Mouse (Mus musculus) hindbrain, postnatal 0 days (tissue): Measurements from ENCODE around the gene Wbp1l. TPM values are rescaled to one million over a fixed set of nuclear protein-coding genes. Genes with fewer than 3 reads are reported as not detected.

ENCODE experiments used
- ATAC-seq: fragments of 200-750 bp; cut with Nextera tagmentation; 2 replicates; pipeline ENCODE4 v1.8.0; 2017; ENCODE audit warnings: mild to moderate bottlenecking, moderate TSS enrichment, moderate library complexity
- DNase-seq: peaks from one replicate; pipeline ENCODE4 v3.0.0-alpha.2; 2015; ENCODE audit warnings: low spot score
- H3K27ac ChIP-seq: fragments of 300-500 bp; sonication (generic); 2 replicates; pipeline ENCODE4 v1.5.1; 2014; ENCODE audit warnings: mild to moderate bottlenecking
- H3K27me3 ChIP-seq: fragments of 300-500 bp; sonication (generic); 2 replicates; pipeline ENCODE4 v1.6.1; 2014; ENCODE audit warnings: low read length, mixed read lengths; ENCODE audit not compliant: insufficient read depth
- H3K36me3 ChIP-seq: fragments of 300-500 bp; sonication (generic); 2 replicates; pipeline ENCODE4 v1.6.1; 2014; ENCODE audit warnings: low read length, mixed read lengths; ENCODE audit not compliant: insufficient read depth
- H3K4me1 ChIP-seq: fragments of 300-500 bp; sonication (generic); 2 replicates; pipeline ENCODE4 v1.6.1; 2014; ENCODE audit warnings: antibody characterized with exemption, low read length, mixed read lengths; ENCODE audit not compliant: insufficient read depth
- H3K4me2 ChIP-seq: fragments of 300-500 bp; sonication (generic); 2 replicates; pipeline ENCODE4 v1.6.1; 2014; ENCODE audit warnings: low read depth, mild to moderate bottlenecking, low read length, moderate library complexity, mixed read lengths
- H3K4me3 ChIP-seq: fragments of 300-500 bp; sonication (generic); 2 replicates; pipeline ENCODE4 v1.5.1; 2014; ENCODE audit warnings: low read length
- H3K9ac ChIP-seq: fragments of 300-500 bp; sonication (generic); replicated peaks from 2 replicates; pipeline ENCODE4 v1.6.1; 2014; ENCODE audit warnings: mild to moderate bottlenecking, low read length, moderate library complexity, mixed read lengths
- H3K9me3 ChIP-seq: fragments of 300-500 bp; sonication (generic); 2 replicates; pipeline ENCODE4 v1.6.1; 2016; ENCODE audit warnings: low read length, mixed read lengths
- CTCF ChIP-seq: IDR thresholded peaks from 2 replicates; pipeline ENCODE4 v1.5.1; 2016; ENCODE audit warnings: antibody characterized with exemption, control low read depth, low read depth
- WGBS: fragments of 180-500 bp; shearing (Covaris S2); extraction: QIAGEN DNeasy Blood & Tissue Kit; methylation state at CpG from one replicate; pipeline ENCODE4 v1.1.7; 2014; 5-methylcytosine and 5-hydroxymethylcytosine counted together
- polyA plus RNA-seq: library from polyadenylated mRNA; unstranded; fragments of >200 nt; fragmentation: Nextera tagmentation; extraction: Ambion mirVana; gene quantifications from 2 replicates; pipeline ENCODE4 v1.2.1, GENCODE M21; 2015
- total RNA-seq: library from RNA; depleted of rRNA; stranded (reverse); fragments of >200 nt; gene quantifications from 2 replicates; pipeline ENCODE4 v1.2.3, GENCODE M21; 2014

Wbp1l gene
- total and polyA plus RNA-seq, 2 experiments from 2014 or later = 30.3 to 52.3 TPM

GRCm38 (mm10) chr19:46621236-46622183 lies 22.6 kb downstream of the Wbp1l start:
- H3K9me3 ChIP-seq = no peaks in the 10 kb centered on the region
- ATAC-seq (peak; percentile 61), DNase-seq (peak; percentile 62)
- no peak for TF ChIP-seq CTCF
- no peak overlapping the region for H3K9ac ChIP-seq
- H3K4me3 ChIP-seq = no peak overlapping the region
- H3K27me3 ChIP-seq = no peaks in the 10 kb centered on the region
- peaks cover 29% of the 10 kb centered on the region for H3K4me1 ChIP-seq
- H3K36me3 ChIP-seq = no peaks in the 10 kb centered on the region
- no peak overlapping the region for H3K4me2 ChIP-seq
- H3K27ac ChIP-seq = peak overlapping the region; percentile 41; the same call in 1 of the 2 replicates
- WGBS = 34% methylated on average over 19 of the region's 19 CpGs

GRCm38 (mm10) chr19:46622659-46623193 lies 23.8 kb downstream of the Wbp1l start:
- Histone ChIP-seq H3K4me1 (peaks cover 29% of the 10 kb centered on the region), H3K4me2 (peak overlapping the region; percentile 36; the same call in 1 of the 2 replicates), H3K27ac (peak overlapping the region; percentile 2; the same call in 1 of the 2 replicates), H3K36me3 (no peaks in the 10 kb centered on the region), H3K9ac (0 out of 2 replicates have a peak overlapping the region, but pooled peaks have one; percentile 18), H3K9me3 (no peaks in the 10 kb centered on the region), H3K4me3 (no peak overlapping the region), H3K27me3 (no peaks in the 10 kb centered on the region)
- 33% methylated on average over 12 of the region's 12 CpGs for WGBS
- no peak for ATAC-seq
- no peak for DNase-seq
- TF ChIP-seq CTCF = no peak

GRCm38 (mm10) chr19:46623194-46623667 lies 24.3 kb downstream of the Wbp1l start:
- DNase-seq (peak; percentile 48), ATAC-seq (peak; percentile 31; the same call in 1 of the 2 replicates)
- Histone ChIP-seq H3K4me3 (peak overlapping the region; percentile 20), H3K36me3 (no peaks in the 10 kb centered on the region), H3K4me1 (peaks cover 29% of the 10 kb centered on the region), H3K4me2 (peak overlapping the region; percentile 36), H3K9ac (peak overlapping the region; percentile 29), H3K9me3 (no peaks in the 10 kb centered on the region), H3K27me3 (no peaks in the 10 kb centered on the region), H3K27ac (peak overlapping the region; percentile 46)
- TF ChIP-seq CTCF = no peak
- 8% methylated on average over 16 of the region's 16 CpGs for WGBS

- WGBS = 21% methylated on average over 19 of the region's 19 CpGs
These were observed 25.2 kb downstream of the Wbp1l start for GRCm38 (mm10) chr19:46623790-46624772.

GRCm38 (mm10) chr19:46625015-46625414 lies 26.1 kb downstream of the Wbp1l start:
- DNase-seq = no peak
- H3K9me3 ChIP-seq = no peaks in the 10 kb centered on the region
- peaks cover 23% of the 10 kb centered on the region for H3K4me1 ChIP-seq
- TF ChIP-seq CTCF = no peak
- no peak overlapping the region for H3K4me2 ChIP-seq
- H3K9ac ChIP-seq = no peak overlapping the region
- H3K27me3 ChIP-seq = no peaks in the 10 kb centered on the region
- 90% methylated on average over 12 of the region's 12 CpGs for WGBS
- ATAC-seq = no peak
- no peak overlapping the region for H3K4me3 ChIP-seq
- H3K27ac ChIP-seq = no peak overlapping the region
- no peaks in the 10 kb centered on the region for H3K36me3 ChIP-seq

More at GRCm38 (mm10) chr19:46623790-46624772, 25.2 kb downstream of the Wbp1l start:
- DNase-seq = peak; percentile 59
- Histone ChIP-seq H3K27ac (peak overlapping the region; percentile 46), H3K36me3 (no peaks in the 10 kb centered on the region), H3K4me3 (peak overlapping the region; percentile 20), H3K9ac (peak overlapping the region; percentile 29; the same call in 1 of the 2 replicates), H3K9me3 (no peaks in the 10 kb centered on the region), H3K4me1 (peaks cover 26% of the 10 kb centered on the region), H3K27me3 (no peaks in the 10 kb centered on the region), H3K4me2 (peak overlapping the region; percentile 36)
- peak; percentile 54 for ATAC-seq
- TF ChIP-seq CTCF = no peak

GRCm38 (mm10) chr19:46625519-46625918 lies 26.6 kb downstream of the Wbp1l start:
- peaks cover 21% of the 10 kb centered on the region for H3K4me1 ChIP-seq
- no peak for DNase-seq
- no peak for ATAC-seq
- H3K4me3 ChIP-seq = no peak overlapping the region
- H3K27me3 ChIP-seq = no peaks in the 10 kb centered on the region
- TF ChIP-seq CTCF = no peak
- H3K4me2 ChIP-seq = no peak overlapping the region
- no peaks in the 10 kb centered on the region for H3K9me3 ChIP-seq
- no peaks in the 10 kb centered on the region for H3K36me3 ChIP-seq
- H3K9ac ChIP-seq = no peak overlapping the region
- H3K27ac ChIP-seq = no peak overlapping the region
- WGBS = 73% methylated on average over 10 of the region's 10 CpGs
